Mouse (Mus musculus): ENCODE data around the gene Slbp. TPM values are rescaled to one million over a fixed set of nuclear protein-coding genes. Genes with fewer than 3 reads are reported as not detected.

Slbp gene
- polyA plus RNA-seq, 1 experiment, result 27.1 TPM

DNA sequence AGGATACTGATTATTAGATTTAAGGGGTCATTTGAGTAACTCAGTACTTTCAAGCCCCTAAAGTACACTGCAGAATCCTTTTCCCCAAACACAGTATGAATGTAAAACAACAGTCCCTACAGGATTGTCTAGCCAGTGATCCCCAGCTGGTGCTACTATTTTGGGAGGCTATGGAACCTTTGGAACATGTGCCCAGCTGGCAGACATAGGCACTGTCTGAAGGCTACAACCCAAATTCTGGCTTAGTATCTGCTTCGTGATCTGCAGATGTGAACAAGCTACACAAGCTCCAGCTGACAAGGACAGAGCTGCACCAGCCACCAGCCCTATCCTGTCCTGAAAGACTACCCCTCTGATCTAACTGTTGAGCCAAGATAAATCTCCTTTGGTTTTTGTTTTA is 19.8 kb downstream of the Slbp start:
- WGBS, result 85% methylated on average over 1 of the region's 1 CpGs
- no peaks in the 10 kb centered on the region for H3K36me3 ChIP-seq (ENCODE audit: control insufficient read depth, insufficient read depth, low read length)
- no peak for TF ChIP-seq CTCF (IDR thresholded peaks at IDR 0.05; ENCODE audit: extremely low read depth, insufficient read depth, insufficient read length, insufficient replicate concordance)
- no peak for TF ChIP-seq POLR2A (IDR thresholded peaks at IDR 0.05; ENCODE audit: low read depth, low read length)
- no peaks in the 10 kb centered on the region for H3K27me3 ChIP-seq (ENCODE audit: control insufficient read depth, insufficient read depth, low read length)
- no peak overlapping the region for H3K4me3 ChIP-seq (ENCODE audit: extremely low read depth, insufficient read depth, insufficient read length)
- DNase-seq (ENCODE audit: low read depth in 1 of 2, low spot score in 2 of 2), result no peak
- H3K27ac ChIP-seq (ENCODE audit: insufficient read depth, low read length), result no peak overlapping the region
- H3K4me1 ChIP-seq (ENCODE audit: control insufficient read depth, insufficient read depth, insufficient read length), result peaks cover 7% of the 10 kb centered on the region

DNA sequence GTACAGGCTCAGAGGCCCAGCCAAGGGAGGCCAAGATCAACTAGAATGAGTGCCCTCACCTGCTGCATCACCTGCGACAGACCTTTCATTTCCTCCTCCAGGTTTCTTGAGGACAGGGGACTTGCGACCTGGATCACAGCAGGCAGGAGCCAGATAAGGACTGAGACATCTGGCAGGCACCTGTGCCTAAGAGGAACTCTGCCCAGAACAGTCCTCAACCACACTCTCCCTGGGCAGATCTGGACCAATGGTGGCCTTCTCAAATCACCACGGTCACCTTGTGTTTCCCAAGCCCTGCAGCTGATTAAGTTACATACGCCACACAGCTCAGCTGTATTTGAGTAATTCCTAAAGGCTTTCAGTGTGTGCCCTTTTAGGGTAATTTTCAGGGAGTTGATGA is 21.8 kb downstream of the Slbp start:
- Histone ChIP-seq H3K4me3 (ENCODE audit: extremely low read depth, insufficient read depth, insufficient read length) (no peak overlapping the region), H3K27ac (ENCODE audit: insufficient read depth, low read length) (no peak overlapping the region)

DNA sequence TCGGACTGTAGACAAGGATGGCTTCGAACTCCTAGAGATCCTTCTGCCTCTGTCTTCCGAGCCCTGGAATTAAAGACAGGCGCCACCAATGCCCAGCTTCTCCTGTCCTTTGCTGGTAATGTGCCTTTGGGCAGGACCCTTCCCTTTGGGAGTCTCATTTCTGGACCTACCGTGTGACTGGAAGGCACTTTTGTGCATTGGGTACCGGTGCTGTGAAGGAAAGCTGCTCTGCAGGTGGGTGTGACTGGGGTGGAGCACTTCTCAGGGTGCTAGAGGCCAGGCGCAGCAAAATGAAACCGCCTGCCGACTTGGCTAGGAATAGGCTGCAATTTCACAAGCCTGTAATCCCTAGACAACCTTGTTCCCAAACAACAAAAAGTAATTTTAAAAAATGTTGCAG is 22.3 kb downstream of the Slbp start:
- peaks cover 7% of the 10 kb centered on the region for H3K4me1 ChIP-seq (ENCODE audit: control insufficient read depth, insufficient read depth, insufficient read length)

More for the DNA sequence above, 21.8 kb downstream of the Slbp start:
- Histone ChIP-seq H3K27me3 (ENCODE audit: control insufficient read depth, insufficient read depth, low read length) (no peaks in the 10 kb centered on the region), H3K36me3 (ENCODE audit: control insufficient read depth, insufficient read depth, low read length) (no peaks in the 10 kb centered on the region), H3K4me1 (ENCODE audit: control insufficient read depth, insufficient read depth, insufficient read length) (peaks cover 7% of the 10 kb centered on the region)
- no peak for DNase-seq (ENCODE audit: low read depth in 1 of 2, low spot score in 2 of 2)
- 50% methylated on average over 4 of the region's 4 CpGs for WGBS
- TF ChIP-seq POLR2A (IDR thresholded peaks at IDR 0.05; ENCODE audit: low read depth, low read length) (no peak), CTCF (IDR thresholded peaks at IDR 0.05; ENCODE audit: extremely low read depth, insufficient read depth, insufficient read length, insufficient replicate concordance) (no peak)

DNA sequence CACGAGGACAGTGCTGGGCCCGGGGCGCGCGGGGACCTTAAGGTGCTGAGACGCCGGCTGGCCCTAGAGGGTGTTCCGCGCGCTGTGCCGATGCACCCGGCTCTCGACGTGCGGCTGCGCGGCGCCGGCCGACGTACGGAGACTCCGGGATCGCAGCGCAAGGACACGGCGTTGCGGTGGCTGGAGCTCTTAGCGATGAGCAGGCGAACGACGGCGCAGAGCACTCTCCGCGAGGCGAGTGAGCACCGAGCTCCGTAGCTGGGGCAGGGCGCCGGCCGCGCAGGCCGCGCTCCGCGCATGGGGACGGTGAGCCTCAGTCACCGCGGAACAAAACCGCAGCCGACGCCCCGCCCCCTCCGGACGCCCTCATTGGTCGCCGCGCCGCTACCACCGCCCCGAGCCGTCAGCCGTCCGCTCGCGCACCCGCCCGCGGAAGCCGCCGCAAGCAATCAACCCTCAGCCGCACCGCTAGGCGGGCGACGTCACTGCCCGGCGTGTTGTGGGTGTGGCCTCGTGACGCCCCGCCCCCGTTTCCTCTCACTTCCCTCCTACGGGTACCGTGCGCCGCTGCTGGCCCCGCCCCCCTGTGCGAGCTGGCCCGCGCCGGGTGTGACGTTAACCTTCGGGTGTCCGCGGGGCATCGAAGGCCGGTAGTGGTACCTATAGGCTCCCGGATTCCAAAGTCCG is 22.9 kb downstream of the Slbp start, which contains the start of the genes Fam53a and Gm9903:
Fam53a (minus strand) TSS at position 335 of the 687 bp plus-strand sequence.
Gm9903 (plus strand) TSS at position 625 of the 687 bp plus-strand sequence.
- Histone ChIP-seq H3K27me3 (ENCODE audit: control insufficient read depth, insufficient read depth, low read length) (no peaks in the 10 kb centered on the region), H3K36me3 (ENCODE audit: control insufficient read depth, insufficient read depth, low read length) (no peaks in the 10 kb centered on the region), H3K27ac (ENCODE audit: insufficient read depth, low read length) (peak within 1 kb of the TSS; percentile 96), H3K4me3 (ENCODE audit: extremely low read depth, insufficient read depth, insufficient read length) (peak within 1 kb of the TSS; percentile 98), H3K4me1 (ENCODE audit: control insufficient read depth, insufficient read depth, insufficient read length) (peaks cover 7% of the 10 kb centered on the region)
- WGBS, result under 1% methylated on average over 88 of the region's 99 CpGs
- TF ChIP-seq CTCF (IDR thresholded peaks at IDR 0.05; ENCODE audit: extremely low read depth, insufficient read depth, insufficient read length, insufficient replicate concordance) (no peak), POLR2A (IDR thresholded peaks at IDR 0.05; ENCODE audit: low read depth, low read length) (peak; percentile 97)
- peak; percentile 92 to 100 for DNase-seq (ENCODE audit: low read depth in 1 of 2, low spot score in 2 of 2)

More for the DNA sequence above, 22.3 kb downstream of the Slbp start:
- Histone ChIP-seq H3K4me3 (ENCODE audit: extremely low read depth, insufficient read depth, insufficient read length) (peak overlapping the region; percentile 57), H3K27ac (ENCODE audit: insufficient read depth, low read length) (peak overlapping the region; percentile 51; the same call in 1 of the 2 replicates), H3K27me3 (ENCODE audit: control insufficient read depth, insufficient read depth, low read length) (no peaks in the 10 kb centered on the region), H3K36me3 (ENCODE audit: control insufficient read depth, insufficient read depth, low read length) (no peaks in the 10 kb centered on the region)
- 1% methylated on average over 9 of the region's 9 CpGs for WGBS
- DNase-seq (ENCODE audit: low read depth in 1 of 2, low spot score in 2 of 2), result peak; percentile 11 to 26
- TF ChIP-seq POLR2A (IDR thresholded peaks at IDR 0.05; ENCODE audit: low read depth, low read length) (no peak), CTCF (IDR thresholded peaks at IDR 0.05; ENCODE audit: extremely low read depth, insufficient read depth, insufficient read length, insufficient replicate concordance) (no peak)

DNA sequence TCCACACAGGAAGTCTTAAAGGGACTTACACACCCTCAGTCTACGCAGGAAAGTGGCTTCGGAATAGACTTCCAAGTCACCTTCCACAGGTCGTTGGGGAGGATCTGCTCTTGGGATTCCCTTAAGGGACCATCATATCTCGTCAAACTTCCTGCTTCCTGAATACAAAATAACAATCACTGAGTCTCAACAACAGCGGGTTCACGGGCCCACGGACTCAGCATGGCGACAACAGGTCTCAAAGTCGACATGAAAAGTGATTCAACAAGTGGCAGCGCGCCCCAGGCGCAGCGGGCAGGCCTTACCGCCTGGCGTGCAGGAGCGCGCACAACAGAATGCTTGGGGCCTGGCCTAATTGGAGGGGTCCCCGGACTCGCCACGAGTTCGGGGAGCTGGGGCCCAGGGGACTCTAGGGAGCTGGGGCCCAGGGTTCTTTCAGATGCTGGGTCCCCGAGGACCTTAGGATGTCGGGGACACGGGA is 23.5 kb downstream of the Slbp start:
- DNase-seq (ENCODE audit: low read depth in 1 of 2, low spot score in 2 of 2), result peak; percentile 6 to 27
- Histone ChIP-seq H3K4me3 (ENCODE audit: extremely low read depth, insufficient read depth, insufficient read length) (peak overlapping the region; percentile 98), H3K27me3 (ENCODE audit: control insufficient read depth, insufficient read depth, low read length) (no peaks in the 10 kb centered on the region), H3K4me1 (ENCODE audit: control insufficient read depth, insufficient read depth, insufficient read length) (peaks cover 7% of the 10 kb centered on the region), H3K36me3 (ENCODE audit: control insufficient read depth, insufficient read depth, low read length) (no peaks in the 10 kb centered on the region), H3K27ac (ENCODE audit: insufficient read depth, low read length) (peak overlapping the region; percentile 96)
- under 1% methylated on average over 24 of the region's 24 CpGs for WGBS
- TF ChIP-seq POLR2A (IDR thresholded peaks at IDR 0.05; ENCODE audit: low read depth, low read length), result no peak
- TF ChIP-seq CTCF (IDR thresholded peaks at IDR 0.05; ENCODE audit: extremely low read depth, insufficient read depth, insufficient read length, insufficient replicate concordance), result no peak

DNA sequence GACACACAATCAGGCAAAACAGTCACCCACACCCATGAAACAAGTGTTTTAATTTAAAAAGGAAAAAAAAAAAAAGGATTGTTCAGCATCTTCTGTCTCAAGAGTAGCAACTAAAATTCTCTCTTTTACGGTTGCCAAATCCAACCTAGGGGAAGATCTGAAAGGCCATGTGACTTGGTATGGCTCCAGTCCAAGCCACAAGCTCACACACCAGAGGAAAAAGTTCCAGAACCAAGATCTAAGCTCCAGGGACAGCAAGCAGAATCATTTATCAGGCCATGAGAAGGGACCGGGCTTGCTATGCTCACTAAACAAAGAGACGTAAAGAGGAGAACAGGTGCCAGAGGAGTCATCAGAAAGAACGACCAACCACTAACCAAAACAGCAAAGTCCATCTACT is 24.4 kb downstream of the Slbp start:
- 25% methylated on average over 4 of the region's 4 CpGs for WGBS
- Histone ChIP-seq H3K27me3 (ENCODE audit: control insufficient read depth, insufficient read depth, low read length) (no peaks in the 10 kb centered on the region), H3K36me3 (ENCODE audit: control insufficient read depth, insufficient read depth, low read length) (no peaks in the 10 kb centered on the region), H3K4me3 (ENCODE audit: extremely low read depth, insufficient read depth, insufficient read length) (peak overlapping the region; percentile 12; the same call in 1 of the 2 replicates), H3K27ac (ENCODE audit: insufficient read depth, low read length) (no peak overlapping the region), H3K4me1 (ENCODE audit: control insufficient read depth, insufficient read depth, insufficient read length) (peaks cover 7% of the 10 kb centered on the region)
- TF ChIP-seq CTCF (IDR thresholded peaks at IDR 0.05; ENCODE audit: extremely low read depth, insufficient read depth, insufficient read length, insufficient replicate concordance) (no peak), POLR2A (IDR thresholded peaks at IDR 0.05; ENCODE audit: low read depth, low read length) (no peak)
- no peak for DNase-seq (ENCODE audit: low read depth in 1 of 2, low spot score in 2 of 2)

DNA sequence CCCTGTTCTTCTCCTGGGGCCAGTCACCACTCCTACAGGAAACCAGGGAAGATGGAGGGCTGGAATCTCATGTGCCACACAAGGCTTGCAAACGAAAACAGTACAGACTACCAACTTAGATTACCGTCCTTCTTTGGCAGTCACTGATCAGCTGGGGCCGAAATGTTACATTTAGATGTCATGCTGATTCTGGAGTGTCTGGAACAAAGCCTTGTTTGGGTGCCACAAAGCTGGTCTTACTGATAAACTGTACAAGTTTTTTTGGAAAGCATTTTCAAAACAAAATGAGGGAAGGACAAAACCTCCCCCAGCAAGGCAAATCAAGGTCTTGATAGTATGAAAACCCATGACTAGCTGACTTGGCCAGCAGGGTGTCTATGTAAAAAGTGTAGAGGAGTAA is 28.6 kb downstream of the Slbp start:
- Histone ChIP-seq H3K27me3 (ENCODE audit: control insufficient read depth, insufficient read depth, low read length) (no peaks in the 10 kb centered on the region), H3K27ac (ENCODE audit: insufficient read depth, low read length) (no peak overlapping the region), H3K4me1 (ENCODE audit: control insufficient read depth, insufficient read depth, insufficient read length) (peaks cover 7% of the 10 kb centered on the region), H3K36me3 (ENCODE audit: control insufficient read depth, insufficient read depth, low read length) (no peaks in the 10 kb centered on the region), H3K4me3 (ENCODE audit: extremely low read depth, insufficient read depth, insufficient read length) (no peak overlapping the region)
- no peak for DNase-seq (ENCODE audit: low read depth in 1 of 2, low spot score in 2 of 2)
- 93% methylated on average over 3 of the region's 3 CpGs for WGBS
- no peak for TF ChIP-seq POLR2A (IDR thresholded peaks at IDR 0.05; ENCODE audit: low read depth, low read length)
- TF ChIP-seq CTCF (IDR thresholded peaks at IDR 0.05; ENCODE audit: extremely low read depth, insufficient read depth, insufficient read length, insufficient replicate concordance), result no peak

All from spleen, adult 2 months (tissue).